Mouse (Mus musculus) lung, embryonic 14.5 days (tissue): ENCODE data around the gene Tmem87b. TPM values are rescaled to one million over a fixed set of nuclear protein-coding genes. Genes with fewer than 3 reads are reported as not detected.

ENCODE experiments used
- ATAC-seq: fragments of 200-750 bp; cut with Nextera tagmentation; 2 replicates; pipeline ENCODE4 v1.8.0; 2017; ENCODE audit warnings: mild to moderate bottlenecking, moderate TSS enrichment, moderate library complexity; ENCODE audit not compliant: insufficient read depth
- DNase-seq: peaks from one replicate; pipeline ENCODE4 v3.0.0-alpha.2; 2015
- H3K27ac ChIP-seq: fragments of 300-500 bp; sonication (generic); 2 replicates; pipeline ENCODE4 v1.5.1; 2014; ENCODE audit warnings: low read depth, mild to moderate bottlenecking, moderate library complexity
- H3K27me3 ChIP-seq: fragments of 300-500 bp; sonication (generic); 2 replicates; pipeline ENCODE4 v1.6.1; 2014; ENCODE audit warnings: low read length, control low read depth; ENCODE audit not compliant: insufficient read depth
- H3K36me3 ChIP-seq: fragments of 300-500 bp; sonication (generic); 2 replicates; pipeline ENCODE4 v1.6.1; 2014; ENCODE audit warnings: control low read depth; ENCODE audit not compliant: insufficient read depth
- H3K4me1 ChIP-seq: fragments of 300-500 bp; sonication (generic); 2 replicates; pipeline ENCODE4 v1.6.1; 2014; ENCODE audit warnings: antibody characterized with exemption, control low read depth; ENCODE audit not compliant: insufficient read depth
- H3K4me2 ChIP-seq: fragments of 300-500 bp; sonication (generic); 2 replicates; pipeline ENCODE4 v1.6.1; 2014; ENCODE audit warnings: mild to moderate bottlenecking
- H3K4me3 ChIP-seq: fragments of 300-500 bp; sonication (generic); 2 replicates; pipeline ENCODE4 v1.5.1; 2014; ENCODE audit warnings: low read depth, low read length
- H3K9ac ChIP-seq: fragments of 300-500 bp; sonication (generic); 2 replicates; pipeline ENCODE4 v1.6.1; 2014
- H3K9me3 ChIP-seq: fragments of 300-500 bp; sonication (generic); 2 replicates; pipeline ENCODE4 v1.6.1; 2016; ENCODE audit warnings: low read depth, low read length, control low read depth
- CTCF ChIP-seq: IDR thresholded peaks from 2 replicates; pipeline ENCODE4 v1.5.1; 2016; ENCODE audit warnings: antibody characterized with exemption, low read depth
- WGBS: fragments of 180-500 bp; shearing (Covaris S2); extraction: QIAGEN DNeasy Blood & Tissue Kit; methylation state at CpG from one replicate; pipeline ENCODE4 v1.1.7; 2014; 5-methylcytosine and 5-hydroxymethylcytosine counted together
- polyA plus RNA-seq: library from polyadenylated mRNA; unstranded; fragments of >200 nt; fragmentation: Nextera tagmentation; extraction: Ambion mirVana; gene quantifications from 2 replicates; pipeline ENCODE4 v1.2.1, GENCODE M21; 2014

Gene Tmem87b
- polyA plus RNA-seq = 29.5 and 30.2 TPM in 2 replicates

DNA sequence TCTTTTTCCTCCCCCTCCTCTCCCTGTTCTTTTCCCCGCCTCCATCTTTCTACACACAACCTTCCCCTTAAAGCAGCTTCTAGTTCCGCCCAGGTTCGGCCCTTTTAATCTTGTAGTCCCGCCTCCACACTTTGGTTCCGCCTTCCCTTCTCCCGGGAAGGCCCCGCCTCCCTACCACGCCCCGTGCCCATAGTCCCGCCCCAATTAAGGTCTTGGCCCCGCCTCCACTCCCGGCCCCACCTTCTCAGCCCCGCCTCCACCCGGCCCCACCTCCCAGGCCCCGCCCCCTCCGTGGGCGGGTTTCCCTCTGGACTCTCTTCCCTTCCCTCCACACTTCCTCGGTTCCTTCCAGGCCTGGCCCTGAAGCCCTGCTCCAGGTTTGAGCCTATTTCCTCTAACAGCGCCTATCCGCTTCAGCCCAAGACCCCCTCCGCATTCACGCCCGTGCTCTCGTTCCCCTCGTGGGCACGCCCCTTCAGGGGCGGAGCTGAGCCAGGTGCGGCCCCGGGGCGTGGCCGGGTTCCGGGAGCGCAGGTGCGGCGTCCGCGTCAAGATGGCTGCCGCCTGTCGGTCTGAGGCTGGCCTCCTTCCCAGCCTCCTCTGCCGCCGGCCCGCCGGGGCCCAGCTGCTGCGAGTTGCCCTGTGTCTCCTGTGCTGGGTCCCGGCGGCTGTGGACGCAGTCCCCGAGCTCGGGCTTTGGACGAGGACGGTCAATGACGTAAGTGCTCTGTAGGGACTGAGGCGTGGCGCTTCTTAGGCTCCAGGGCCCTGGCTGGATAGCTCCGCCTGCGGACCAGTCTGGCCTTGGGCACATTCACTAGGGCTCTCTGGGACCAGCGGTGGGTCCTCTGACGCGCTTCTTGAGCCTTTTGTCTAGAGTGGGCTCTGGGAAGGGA is at the start of gene Tmem87b:
Tmem87b (plus strand) TSS at position 333 of the 896 bp plus-strand sequence.
- Histone ChIP-seq H3K9me3 (no peaks in the 10 kb centered on the region), H3K4me2 (peak within 1 kb of the TSS; percentile 75), H3K9ac (peak within 1 kb of the TSS; percentile 68), H3K4me3 (peak within 1 kb of the TSS; percentile 72), H3K36me3 (no peaks in the 10 kb centered on the region), H3K4me1 (no peaks in the 10 kb centered on the region), H3K27ac (peak within 1 kb of the TSS; percentile 91), H3K27me3 (no peaks in the 10 kb centered on the region)
- ATAC-seq (peak; percentile 91), DNase-seq (peak; percentile 97)
- TF ChIP-seq CTCF = no peak
- 1% methylated on average over 58 of the region's 59 CpGs for WGBS

- Histone ChIP-seq H3K4me3 (no peak overlapping the region), H3K9me3 (no peaks in the 10 kb centered on the region), H3K27ac (no peak overlapping the region), H3K9ac (no peak overlapping the region), H3K4me1 (no peaks in the 10 kb centered on the region), H3K4me2 (no peak overlapping the region), H3K36me3 (0 out of 2 replicates have a peak, but pooled peaks cover 3% of the 10 kb centered on the region), H3K27me3 (no peaks in the 10 kb centered on the region)
- ATAC-seq (no peak), DNase-seq (no peak)
- WGBS = 68% methylated on average over 4 of the region's 4 CpGs
- no peak for TF ChIP-seq CTCF
These were observed 49.2 kb upstream of the Tmem87b start for GRCm38 (mm10) chr2:128768545-128769247.

DNA sequence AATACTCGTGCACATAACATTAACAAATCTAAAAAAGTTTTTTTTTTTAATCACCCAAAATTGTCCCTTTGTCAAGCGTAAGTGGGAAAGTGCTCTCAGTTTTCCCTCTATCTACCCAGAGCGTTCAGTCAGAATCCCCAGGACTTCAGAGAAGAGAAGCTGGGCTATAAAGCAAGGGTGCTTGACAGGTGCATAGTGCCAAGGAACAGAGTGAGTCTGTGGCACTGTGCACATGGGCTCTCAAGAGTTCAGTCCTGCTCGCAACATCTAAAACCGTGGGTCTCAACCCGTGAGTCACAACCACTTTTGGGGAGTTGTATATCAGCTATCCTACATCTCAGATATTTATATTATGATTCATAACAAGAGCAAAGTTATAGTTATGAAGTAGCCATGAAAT is 47.4 kb upstream of the Tmem87b start:
- H3K4me2 ChIP-seq = no peak overlapping the region
- no peak overlapping the region for H3K4me3 ChIP-seq
- ATAC-seq = no peak
- no peak overlapping the region for H3K9ac ChIP-seq
- WGBS = 84% methylated on average over 6 of the region's 6 CpGs
- no peak for DNase-seq
- no peak for TF ChIP-seq CTCF
- no peaks in the 10 kb centered on the region for H3K36me3 ChIP-seq
- H3K27ac ChIP-seq = no peak overlapping the region
- no peaks in the 10 kb centered on the region for H3K9me3 ChIP-seq
- no peaks in the 10 kb centered on the region for H3K4me1 ChIP-seq
- no peaks in the 10 kb centered on the region for H3K27me3 ChIP-seq

DNA sequence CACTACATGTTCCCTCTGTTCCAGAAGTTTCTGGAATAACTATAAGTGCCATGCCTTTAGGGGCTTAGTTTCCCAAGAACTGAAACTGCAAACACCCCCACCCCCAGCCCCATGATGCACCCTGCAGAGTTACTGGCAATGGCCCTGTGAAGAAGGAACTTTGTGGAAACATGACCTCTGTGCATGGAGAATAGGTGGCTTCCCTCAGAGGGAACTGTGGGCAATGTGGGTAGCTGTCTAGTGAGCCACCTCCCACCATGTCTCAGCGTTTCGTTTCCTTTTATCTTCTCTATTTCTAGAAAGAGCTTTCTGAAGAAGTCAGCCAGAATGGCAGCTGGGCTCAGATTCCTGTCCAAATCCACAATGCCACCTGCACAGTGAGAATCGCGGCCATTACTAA is 46.9 kb upstream of the Tmem87b start:
- no peak overlapping the region for H3K27ac ChIP-seq
- no peaks in the 10 kb centered on the region for H3K4me1 ChIP-seq
- no peaks in the 10 kb centered on the region for H3K27me3 ChIP-seq
- no peaks in the 10 kb centered on the region for H3K9me3 ChIP-seq
- no peak overlapping the region for H3K4me2 ChIP-seq
- ATAC-seq (no peak), DNase-seq (no peak)
- no peak overlapping the region for H3K4me3 ChIP-seq
- H3K36me3 ChIP-seq = no peaks in the 10 kb centered on the region
- TF ChIP-seq CTCF = no peak
- 86% methylated on average over 4 of the region's 4 CpGs for WGBS
- no peak overlapping the region for H3K9ac ChIP-seq

DNA sequence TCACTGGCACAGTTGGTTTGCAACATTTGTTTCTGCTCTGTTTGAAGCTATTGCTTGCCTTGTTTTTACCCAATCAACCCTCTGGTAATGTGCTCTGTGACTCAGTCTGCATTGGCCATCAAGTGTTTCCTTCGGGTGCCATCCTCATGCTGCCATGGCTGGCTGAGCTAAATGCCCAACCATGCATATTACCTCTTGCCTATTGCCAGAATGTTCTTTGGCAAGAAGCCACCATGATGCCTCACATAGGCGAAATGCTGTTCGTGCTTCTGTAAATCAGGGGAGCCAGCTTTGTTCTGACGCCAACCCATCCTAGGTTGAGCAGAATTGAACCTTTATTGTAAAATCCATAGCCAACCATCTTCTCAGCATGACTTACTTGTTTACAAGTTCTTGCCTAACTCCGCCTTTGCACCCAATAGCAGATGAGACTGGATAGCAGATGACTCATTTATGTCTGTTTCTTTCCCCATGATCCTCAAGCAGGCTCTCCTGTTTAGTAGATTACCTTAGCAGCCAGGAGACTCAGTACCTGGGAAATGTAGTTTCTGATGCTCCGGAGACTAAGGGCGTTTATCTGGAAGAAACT is 46.1 kb upstream of the Tmem87b start:
- H3K27me3 ChIP-seq = no peaks in the 10 kb centered on the region
- no peak for DNase-seq
- H3K4me2 ChIP-seq = no peak overlapping the region
- H3K9ac ChIP-seq = no peak overlapping the region
- no peak for TF ChIP-seq CTCF
- no peaks in the 10 kb centered on the region for H3K9me3 ChIP-seq
- 92% methylated on average over 7 of the region's 7 CpGs for WGBS
- no peak for ATAC-seq
- H3K27ac ChIP-seq = no peak overlapping the region
- no peaks in the 10 kb centered on the region for H3K4me1 ChIP-seq
- H3K4me3 ChIP-seq = no peak overlapping the region
- H3K36me3 ChIP-seq = no peaks in the 10 kb centered on the region

- Histone ChIP-seq H3K9me3 (no peaks in the 10 kb centered on the region), H3K9ac (no peak overlapping the region), H3K27me3 (no peaks in the 10 kb centered on the region), H3K4me3 (no peak overlapping the region), H3K4me2 (no peak overlapping the region), H3K36me3 (peaks cover 8% of the 10 kb centered on the region; the same call in 1 of the 2 replicates), H3K27ac (no peak overlapping the region), H3K4me1 (no peaks in the 10 kb centered on the region)
- DNase-seq (no peak), ATAC-seq (no peak)
- no peak for TF ChIP-seq CTCF
- WGBS = 91% methylated on average over 5 of the region's 5 CpGs
These were observed 35.7 kb upstream of the Tmem87b start for GRCm38 (mm10) chr2:128782231-128782630.
